Mouse (Mus musculus) T-cell, adult 2 months (primary cell): ENCODE results near the gene Gm13090.

Experiments
- DNase-seq: peaks from one replicate; pipeline ENCODE4 v3.0.0; 2022; ENCODE audit warnings: low spot score

Gm13090 gene

GRCm38 (mm10) chr4:151138586-151138985 is 49.2 kb downstream of the Gm13090 start:
- DNase-seq, result no peak

GRCm38 (mm10) chr4:151139053-151139840 is 49.9 kb downstream of the Gm13090 start:
- DNase-seq, result peak; percentile 24

GRCm38 (mm10) chr4:151140368-151140982 is 51.1 kb downstream of the Gm13090 start:
- no peak for DNase-seq
